Mouse (Mus musculus) kidney, postnatal 10 days (tissue): ENCODE data around the gene Plce1.

ENCODE experiments used
- DNase-seq: peaks from one replicate; pipeline ENCODE4 v3.0.0; 2021; ENCODE audit warnings: mixed read lengths

The Plce1 gene

DNA sequence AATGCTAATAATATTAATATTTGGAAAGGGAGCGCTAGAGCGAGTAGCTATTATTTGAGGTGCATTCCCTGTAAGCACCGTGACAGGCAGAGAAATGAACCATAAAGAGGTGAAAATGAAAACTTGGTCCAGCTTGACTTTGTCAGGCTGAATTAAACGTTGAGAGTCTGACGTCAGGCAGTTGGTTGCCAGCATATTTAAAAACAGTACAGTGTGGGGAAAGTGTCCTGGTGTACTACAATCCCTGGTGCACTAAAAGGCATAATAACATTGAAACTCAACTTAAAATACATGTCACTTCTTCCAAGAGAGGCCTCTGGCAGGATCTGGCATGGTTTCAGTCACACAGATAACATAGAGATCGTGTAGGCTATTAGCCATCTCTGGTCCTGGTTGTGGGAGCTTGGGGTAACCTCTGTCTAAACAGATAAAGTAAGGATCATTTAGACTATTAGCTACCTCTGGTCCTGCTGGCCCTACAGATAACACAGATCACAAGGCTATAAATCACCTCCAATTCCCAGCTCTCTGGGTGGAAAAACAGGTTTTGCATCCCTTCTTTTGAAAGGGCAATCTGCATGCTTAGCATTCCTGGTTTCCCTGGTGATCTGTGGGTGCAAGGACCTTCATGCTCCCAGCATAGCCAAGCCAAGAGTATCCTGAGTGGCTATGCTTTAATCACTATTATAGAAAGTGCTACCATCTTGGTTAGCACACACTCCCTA lies 164.1 kb downstream of the Plce1 start:
- DNase-seq, result no peak

DNA sequence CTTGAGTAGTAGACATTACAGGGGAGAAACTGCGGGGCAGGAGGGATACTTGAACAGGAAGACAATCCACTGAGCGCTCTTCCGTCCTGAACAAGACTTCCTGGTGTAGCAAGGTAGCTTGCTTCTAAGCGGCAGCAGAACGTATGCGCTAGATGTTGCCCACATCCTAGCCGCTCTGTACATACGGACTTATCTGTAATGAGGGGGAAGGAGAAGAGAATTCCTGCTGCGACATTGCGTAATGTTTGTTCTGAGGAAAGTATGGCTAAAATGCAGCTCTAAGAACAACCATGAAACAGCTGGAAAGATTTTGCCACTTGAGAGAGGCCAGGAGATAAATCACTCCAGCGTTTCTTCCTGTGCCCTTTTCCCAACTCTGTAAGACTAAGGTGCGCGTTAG lies 177.1 kb downstream of the Plce1 start:
- DNase-seq, result no peak

DNA sequence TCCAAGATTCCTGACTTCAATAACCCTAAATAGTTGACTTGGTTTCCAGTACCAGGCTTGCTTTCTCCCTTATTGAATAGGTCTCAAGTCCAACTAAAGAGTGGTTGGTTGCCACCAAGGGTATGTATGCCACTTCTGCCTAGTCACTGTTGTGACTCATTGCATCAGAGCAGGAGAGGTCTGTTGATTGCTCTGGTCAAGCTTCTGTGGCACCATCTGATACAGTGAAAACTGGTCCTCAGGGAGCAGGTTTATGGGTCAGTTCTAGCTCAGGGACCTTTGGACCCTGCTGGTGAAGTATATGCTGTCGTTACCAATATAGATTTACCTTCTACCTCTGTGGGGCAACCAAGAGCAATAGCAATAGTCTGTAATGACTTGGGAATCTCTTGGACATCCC lies 184.5 kb downstream of the Plce1 start:
- no peak for DNase-seq

DNA sequence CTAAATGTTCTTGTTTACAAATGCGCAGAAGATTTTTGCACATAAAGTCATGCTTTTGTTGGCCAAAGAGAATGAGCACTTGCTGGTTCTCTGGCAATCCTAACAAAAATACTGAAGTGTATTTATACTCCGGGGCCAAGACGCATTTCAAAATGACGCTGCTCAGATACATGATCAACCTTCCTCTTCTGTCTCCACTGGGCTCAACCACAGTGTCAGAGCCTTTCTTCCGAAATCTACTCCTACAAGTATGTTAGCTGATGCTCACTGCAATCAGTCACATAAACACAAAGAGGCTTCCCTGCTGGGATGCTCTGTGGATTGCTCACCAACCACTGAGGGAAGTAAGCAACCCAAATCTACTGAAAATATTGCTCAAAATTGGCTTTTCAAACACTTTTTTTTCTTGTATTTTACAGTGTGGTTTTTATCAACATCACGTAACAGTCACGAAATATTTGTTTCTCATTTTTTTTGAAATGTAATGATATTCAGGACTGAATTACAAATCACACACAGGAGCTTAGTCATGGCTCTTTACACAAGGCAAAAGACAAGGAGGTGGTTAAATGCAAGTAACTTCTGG lies 191.2 kb downstream of the Plce1 start:
- no peak for DNase-seq

DNA sequence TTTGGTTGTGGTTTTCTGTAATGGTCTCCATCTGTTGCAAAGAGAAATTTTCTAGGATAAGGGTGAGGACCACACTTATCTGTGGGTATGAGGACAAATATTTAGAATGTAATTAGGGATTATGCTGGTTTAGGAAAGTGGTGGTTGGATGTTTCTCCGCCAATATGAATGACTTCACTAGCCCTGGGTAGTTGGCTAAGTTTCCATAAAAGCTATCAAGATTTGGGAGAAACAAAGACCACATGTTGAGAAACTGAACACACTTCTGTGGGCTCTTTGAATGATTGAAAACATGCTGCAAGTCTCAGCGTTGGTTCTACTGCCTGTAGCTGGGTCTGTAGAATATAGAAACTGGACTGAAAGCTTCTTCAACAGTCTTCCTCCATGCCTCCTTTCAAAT lies 193.0 kb downstream of the Plce1 start:
- no peak for DNase-seq

DNA sequence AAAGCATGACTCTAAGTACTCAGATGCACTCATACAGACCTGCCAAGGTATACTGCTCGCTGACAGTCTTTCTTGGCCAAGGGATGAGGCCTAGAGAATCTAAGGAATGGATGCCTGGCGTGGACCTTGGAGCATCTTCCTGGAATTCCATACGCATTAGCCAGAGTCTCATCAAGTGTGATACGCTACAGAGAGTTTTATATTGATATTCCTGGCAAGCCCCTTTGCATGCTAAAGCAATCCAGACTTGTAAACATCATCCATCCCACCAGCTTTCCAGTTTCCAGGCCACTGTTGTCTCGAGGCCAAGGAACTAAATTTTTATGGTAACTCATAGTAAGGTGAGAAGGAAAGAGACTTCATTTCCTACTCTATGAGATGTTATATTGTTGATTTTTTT lies 197.7 kb downstream of the Plce1 start:
- no peak for DNase-seq

DNA sequence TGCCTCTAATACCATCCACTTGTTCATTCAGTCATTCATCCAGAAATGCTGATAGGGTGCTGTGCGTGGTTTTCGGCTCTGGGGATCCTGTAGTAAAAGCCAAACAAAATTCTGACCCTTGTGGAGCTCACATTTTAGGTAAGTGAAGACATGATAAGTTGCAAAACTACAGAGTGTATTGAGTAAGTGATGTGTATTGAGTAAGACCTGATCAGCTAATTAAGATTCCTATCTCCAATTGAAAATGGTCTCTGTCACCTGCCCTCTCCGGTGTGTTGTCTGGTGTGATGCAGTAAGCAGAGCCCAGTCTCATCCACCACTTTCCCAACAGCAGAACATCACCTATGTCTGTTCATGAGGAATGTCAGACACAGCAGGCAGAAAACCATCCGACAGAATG lies 198.6 kb downstream of the Plce1 start:
- DNase-seq, result no peak

DNA sequence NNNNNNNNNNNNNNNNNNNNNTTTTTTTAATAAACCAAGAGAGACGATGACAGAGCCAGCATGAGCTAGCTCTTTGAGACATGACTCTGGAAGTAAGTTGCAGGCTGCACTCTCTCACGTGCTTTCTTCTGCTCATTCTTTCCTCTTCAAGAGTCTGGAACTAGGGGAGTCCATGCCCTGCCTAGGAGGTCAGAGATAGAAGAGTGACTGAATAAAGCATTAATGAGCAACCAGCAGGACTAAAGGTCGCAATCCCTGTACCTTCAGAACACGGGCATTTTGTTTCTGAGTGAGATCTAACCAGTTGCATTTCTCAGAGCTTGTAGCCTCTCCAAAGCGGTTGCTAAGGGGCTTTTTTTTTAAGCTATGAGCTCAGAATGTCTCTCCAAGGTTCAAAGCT lies 206.4 kb downstream of the Plce1 start:
- DNase-seq, result peak; percentile 27

DNA sequence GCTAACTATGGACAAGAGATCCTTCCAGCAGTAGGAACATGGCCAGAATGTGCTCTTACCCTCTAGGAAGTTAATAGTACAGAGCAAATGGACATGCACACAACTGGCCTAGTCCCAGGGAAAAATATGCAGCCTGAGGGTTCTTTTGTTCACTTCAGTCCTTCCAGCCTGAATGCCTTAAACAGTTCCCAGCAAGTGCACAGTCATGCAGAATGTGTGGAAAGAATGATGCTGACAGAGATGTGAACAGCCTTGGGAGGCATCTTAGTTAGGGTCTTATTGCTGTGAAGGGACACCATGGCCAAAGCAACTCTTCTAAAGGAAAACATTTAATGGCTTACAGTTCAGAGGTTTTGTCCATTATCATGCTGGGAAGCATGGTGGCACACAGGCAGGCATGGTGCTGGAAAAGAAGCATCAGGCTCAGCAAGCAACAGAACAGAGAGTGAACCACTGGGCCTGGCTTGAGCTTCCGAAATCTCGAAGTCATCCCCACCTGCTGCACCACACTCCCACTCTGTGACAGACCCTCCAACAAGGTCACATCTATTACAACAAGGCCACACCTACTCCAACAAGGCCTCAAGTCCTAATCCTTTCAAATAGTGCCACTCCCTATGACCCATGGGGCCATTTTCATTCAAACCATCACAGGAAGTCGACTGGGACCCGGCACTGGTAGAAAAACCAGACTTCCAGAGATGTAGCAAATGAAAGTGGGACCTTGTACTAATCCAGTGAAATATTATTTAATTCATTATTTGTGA lies 208.0 kb downstream of the Plce1 start:
- DNase-seq, result no peak

DNA sequence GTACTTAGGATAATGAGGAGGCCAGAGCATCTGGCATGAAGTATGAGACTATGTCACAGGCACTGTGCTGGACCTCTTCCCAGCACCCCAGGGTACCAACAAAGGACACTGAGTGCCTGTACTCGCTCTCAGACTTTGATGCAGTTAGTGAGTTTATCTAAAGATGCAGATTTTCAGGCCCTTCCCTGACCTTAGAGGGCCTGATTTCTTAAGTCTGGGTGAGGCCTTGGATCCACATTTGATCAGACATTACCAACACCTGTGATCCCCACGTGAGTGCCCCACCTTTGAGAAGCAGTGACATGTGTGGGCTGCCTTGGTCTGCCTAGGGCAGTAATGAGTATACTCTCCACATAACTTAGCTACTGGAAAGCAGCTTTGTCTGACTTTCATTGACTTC lies 209.4 kb downstream of the Plce1 start:
- DNase-seq, result no peak

DNA sequence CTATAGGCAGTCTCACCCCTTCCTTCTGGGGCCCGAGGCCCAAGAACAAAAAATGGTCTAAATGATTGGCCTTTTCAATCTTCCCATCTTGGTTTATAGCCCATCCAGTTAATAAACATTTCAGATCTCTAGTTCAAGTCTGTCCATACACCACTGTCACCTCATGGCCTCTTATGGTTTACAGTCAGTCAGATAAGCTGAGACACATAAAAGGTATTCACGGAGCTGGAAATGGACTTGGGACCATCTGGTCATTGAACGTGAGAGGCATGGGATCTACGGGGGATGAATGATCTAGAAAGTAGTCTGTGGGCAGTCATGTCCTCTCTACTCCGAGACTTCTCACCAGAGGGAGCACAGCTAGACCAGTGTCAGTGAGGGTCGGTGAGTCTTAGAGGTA lies 210.6 kb downstream of the Plce1 start:
- DNase-seq, result no peak

DNA sequence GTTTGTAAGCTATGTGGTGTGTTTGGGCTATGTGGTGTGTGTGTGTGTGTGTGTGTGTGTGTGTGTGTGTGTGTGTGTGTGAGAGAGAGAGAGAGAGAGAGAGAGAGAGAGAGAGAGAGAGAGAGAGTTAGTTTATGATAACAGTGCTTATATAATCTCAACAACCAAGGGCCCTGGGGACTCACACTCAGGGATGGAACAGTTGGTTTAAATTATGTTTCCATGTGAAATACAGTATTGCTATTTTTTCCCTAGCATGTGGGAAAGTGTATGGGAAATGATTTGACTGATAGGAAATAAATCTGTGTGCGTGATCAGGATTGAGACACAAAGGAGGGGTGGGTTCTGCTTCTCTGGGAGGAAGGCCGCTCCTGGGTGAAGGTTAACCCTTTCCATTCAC lies 212.4 kb downstream of the Plce1 start:
- DNase-seq, result no peak

DNA sequence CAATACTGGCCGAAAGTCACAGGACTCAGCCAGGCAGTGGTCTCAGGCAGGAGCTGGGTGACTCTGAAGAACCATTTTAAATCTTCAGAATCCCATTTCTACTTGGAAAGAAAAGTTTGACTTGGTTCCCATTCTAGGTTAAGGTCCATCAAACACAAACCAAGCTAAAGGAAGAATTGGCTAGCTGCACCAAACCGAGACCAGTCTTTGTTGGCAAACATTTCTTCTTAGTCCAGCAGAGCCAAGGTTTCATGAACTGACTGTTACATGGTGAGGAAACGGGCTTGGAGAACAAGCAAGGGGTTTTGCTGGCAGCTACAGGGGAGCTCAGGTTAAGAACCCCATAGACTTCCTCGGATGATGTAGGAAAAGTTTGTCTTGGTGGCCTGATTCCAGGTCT lies 212.9 kb downstream of the Plce1 start:
- no peak for DNase-seq

DNA sequence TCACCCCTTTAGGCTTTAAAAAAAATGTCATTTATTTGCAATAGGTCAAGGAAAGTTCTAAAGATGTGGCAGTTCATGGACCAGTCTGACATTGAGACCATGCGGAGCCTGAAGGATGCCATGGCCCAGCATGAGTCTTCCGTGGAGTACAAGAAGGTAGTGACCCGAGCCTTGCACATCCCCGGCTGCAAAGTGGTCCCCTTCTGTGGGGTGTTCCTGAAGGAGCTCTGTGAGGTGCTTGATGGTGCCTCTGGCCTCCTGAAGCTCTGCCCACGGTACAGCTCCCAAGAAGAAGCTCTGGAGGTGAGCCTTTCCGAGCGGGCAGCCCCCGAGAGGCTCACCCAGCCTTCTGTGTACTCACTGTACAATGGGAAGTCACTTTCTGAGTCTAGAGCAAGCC lies 220.9 kb downstream of the Plce1 start:
- no peak for DNase-seq

DNA sequence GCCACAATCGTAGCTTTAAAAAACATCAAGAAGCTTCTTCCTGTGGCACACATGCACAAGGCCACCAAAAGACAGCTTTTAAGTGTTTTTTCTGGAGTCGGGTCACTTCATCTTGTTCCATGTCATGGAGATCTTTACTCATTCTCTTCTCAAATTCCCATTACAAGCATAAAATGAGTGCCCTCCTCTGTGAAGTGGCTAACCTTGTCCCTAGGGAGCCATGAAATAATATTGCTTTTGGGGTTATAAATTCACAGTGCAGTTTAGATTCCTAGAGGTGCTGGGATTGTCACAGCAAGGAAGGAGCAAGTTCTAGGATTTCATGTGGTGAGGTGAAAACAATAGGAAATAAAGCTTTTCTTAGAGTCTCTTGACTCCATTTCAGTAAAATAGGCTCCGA lies 223.8 kb downstream of the Plce1 start:
- no peak for DNase-seq

DNA sequence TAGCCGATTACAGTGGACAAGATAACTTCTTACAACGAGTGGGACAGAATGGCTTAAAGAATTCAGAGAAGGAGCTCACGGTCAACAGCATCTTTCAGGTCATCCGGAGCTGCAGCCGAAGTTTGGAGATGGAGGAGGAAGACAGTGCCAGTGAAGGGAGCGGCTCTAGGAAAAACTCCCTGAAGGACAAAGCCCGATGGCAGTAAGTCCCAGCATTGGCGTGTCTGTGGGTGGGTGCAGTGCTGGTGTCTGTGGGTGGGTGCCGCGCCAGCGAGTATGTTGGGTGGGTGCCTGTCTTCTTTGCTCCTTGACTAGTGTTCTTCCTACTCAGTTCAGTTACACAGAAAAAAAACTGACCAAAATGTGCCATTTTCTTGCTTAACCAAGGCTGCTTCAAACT lies 224.3 kb downstream of the Plce1 start:
- DNase-seq, result no peak

DNA sequence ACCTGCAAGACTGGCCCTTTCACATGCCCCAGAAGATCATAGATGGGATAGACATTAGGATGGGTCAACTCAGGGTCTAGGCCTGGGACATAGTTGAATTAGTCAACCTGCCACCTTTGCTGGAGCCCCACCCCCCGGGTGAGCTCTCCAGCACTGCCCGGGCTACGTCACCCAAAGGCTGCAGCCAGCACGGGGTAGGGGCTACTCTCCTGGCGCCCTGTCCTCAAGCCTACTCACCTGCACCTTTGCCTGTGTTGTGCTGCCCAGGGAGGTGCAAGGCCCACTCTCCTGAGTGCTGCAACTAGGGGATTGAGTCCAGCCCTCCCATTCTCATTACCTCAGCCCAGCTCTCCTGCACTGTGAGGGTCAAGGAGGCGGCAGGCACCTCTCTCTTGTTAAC lies 225.5 kb downstream of the Plce1 start:
- no peak for DNase-seq

DNA sequence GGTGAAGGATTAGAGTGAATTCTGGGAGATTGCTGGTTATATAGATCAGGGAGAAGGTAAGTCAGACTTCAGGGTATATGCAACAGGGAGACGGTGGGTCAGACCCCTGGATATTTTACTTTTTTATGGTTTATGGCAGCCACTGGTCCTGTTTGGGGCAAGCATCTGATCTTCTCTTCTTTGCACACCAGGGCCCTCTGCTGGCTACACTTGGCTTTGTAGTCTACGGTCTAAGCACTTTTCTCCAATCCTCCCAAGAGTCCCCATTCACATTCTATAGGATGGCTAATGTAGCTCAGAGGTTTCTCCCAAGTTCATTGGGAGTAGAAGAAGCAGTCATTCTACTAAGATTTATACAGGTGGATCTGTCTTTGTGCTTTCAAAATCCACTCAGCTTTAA lies 228.5 kb downstream of the Plce1 start:
- peak; percentile 53 for DNase-seq

DNA sequence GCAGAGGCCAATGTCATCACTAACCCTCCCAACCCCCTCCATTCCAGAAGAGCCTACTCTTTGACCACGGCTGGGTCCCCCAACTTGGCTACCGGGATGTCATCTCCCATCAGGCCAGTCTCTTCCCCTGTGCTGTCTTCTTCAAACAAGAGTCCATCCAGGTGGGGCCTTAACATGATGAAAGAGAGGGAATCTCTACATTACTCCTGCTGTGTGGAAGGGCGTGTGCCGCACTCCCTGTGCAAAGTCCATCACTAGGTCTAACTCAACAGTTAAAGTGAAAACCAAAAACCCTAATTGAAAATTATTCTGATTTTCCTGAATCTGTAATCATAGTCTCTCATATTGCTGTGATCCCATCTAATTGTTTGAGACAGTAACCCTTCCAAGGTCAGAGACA lies 240.9 kb downstream of the Plce1 start:
- no peak for DNase-seq

DNA sequence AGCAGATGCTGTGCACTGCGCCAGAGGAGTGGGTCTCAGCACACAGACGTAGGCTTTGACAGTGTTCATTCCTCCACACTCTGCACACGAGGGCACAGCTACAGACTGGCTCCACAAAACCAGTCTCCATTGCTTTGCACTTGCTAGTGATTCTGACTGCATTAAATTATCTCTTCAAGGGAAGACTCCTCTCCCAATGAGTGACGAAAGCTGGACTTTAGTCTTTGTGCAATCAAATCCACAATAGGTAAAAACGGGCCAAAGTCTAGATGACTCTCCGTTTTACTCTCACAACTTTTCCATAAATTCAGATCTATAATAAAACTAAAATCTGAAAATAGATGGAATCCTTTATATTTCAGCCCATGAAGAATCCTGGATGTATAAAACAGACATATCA lies 242.1 kb downstream of the Plce1 start:
- DNase-seq, result no peak

DNA sequence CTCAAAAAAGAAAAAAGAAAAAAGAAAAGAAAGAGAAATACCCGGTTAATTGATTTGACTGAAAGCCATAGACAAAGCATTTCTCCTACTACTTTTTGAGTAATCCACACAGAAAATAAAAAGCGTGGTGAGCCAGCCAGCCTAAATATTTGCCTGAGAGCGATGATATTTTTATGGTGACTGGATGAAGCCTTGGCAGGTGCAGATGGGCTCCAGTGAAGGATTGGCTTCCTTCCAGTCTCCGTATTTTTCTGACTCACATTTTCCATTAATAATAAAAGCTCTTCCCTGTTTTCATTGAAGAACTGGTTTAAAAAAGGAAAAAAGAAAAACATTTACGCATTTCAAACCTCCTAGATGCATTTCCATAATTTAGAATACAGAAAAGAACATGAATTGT lies 243.1 kb downstream of the Plce1 start:
- no peak for DNase-seq

DNA sequence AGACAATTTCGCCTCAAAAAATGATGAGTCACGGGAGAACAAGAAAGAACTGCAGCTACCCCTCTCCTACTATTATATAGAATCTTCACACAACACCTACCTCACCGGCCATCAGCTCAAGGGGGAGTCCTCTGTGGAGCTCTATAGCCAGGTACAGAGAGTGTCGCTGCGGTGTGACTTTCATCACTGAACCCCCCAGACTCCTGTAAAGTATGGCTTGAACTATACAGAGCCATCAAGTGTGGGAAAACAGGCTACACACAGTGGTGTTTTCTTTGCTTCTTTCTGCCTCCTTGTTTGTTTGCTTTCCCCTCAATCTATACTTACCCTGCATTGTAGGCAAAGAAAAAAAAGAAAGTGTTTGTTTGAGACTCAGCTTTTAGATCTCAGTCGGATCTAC lies 247.9 kb downstream of the Plce1 start:
- no peak for DNase-seq

DNA sequence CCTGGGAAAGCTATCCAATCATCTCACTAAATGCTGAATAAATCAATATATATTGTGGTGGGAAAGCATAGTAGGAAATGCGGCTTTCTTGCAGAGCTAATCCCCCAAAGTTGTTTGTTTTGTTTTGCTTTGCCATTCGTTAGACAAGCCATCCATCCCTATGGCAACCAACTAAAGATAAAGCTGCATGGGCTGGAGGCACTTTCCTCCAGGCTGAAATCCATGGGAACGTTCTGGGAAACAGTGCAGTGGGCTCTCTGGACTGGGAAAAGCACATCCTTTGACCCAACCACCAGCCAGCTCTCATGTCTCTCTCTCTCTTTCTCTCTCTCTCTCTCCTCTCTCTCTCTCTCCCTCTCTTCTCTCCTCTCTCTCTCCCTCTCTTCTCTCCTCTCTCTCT lies 248.4 kb downstream of the Plce1 start:
- no peak for DNase-seq

DNA sequence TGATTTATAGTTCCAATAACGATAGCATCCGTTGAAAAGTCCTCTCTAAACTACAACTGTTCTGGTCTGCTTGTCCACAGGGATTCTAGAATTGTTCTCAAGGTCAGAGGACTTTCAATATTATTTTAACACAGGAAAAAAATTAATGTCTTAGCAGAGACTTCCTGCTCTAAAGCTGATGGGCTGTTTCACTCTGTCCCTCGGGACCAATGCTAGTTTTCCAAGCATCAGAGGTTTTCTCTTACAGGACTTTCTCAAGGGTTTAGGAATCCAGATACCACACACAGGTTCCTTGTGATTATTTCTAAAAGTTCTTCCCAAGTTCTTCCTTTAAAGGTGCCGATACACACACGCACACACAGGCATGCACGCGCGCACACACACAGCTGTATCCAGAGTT lies 263.6 kb downstream of the Plce1 start:
- no peak for DNase-seq
